Mouse (Mus musculus): ENCODE measurements around the gene Ptprk.

- TF ChIP-seq CTCF (IDR thresholded peaks at IDR 0.05; ENCODE audit: control insufficient read depth, insufficient read depth, low read length), result no peak
- TF ChIP-seq POLR2A (IDR thresholded peaks at IDR 0.05; ENCODE audit: borderline replicate concordance, control insufficient read depth, low read depth, low read length), result no peak
Measured at GRCm38 (mm10) chr10:28227732-28228131, 153.1 kb downstream of the Ptprk start.

Measured in bone marrow, adult 2 months (tissue).